ENCODE assay signal across 9 mouse cellular contexts in the genomic region with DNA sequence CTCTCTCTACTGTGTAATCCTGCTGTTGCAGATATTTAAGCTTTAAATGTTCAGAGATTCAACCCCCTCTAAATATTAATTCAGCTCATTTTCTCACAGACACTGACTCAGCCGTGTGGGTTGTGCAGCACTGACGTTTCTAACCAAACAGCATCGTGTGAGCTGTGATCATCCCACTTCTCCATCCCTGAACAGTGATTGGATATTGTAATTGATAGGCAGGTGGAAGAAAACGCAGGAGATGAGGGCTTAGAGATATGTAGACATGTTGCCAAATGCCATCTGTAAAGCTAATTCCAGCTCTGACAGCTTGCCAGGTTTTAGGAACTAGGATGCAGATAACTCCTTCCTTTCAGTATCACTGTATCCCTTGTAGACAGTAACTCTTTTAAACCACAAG. TPM values are rescaled to one million over a fixed set of nuclear protein-coding genes. Genes with fewer than 3 reads are reported as not detected.
A peak's percentile ranks its signal among the peaks of the same experiment; 100 is the strongest.
DNase-seq lines count a peak whose midpoint lies in the region; ATAC-seq and TF ChIP-seq lines count a peak whose summit lies in the region.
"Had no signal": no experiment of that assay in that cellular context is flagged by ENCODE, and none has a peak within 500 bp of the region (broad histone marks: within the 10 kb centered on the region; RNA-seq: fewer than 3 reads in every experiment).

No protein-coding gene starts in this region.

- no peaks in the 10 kb centered on the region for H3K9me3 ChIP-seq in embryonic facial prominence, embryonic 14.5 days (ENCODE audit: control insufficient read depth, low read length)
- no peaks in the 10 kb centered on the region for H3K9me3 ChIP-seq in embryonic facial prominence, embryonic 10.5 days

- intact Hi-C loops in heart, postnatal 10 days (cut with DNase I): no loop called here
- intact Hi-C loops in left cerebral cortex, postnatal 4 days (cut with DNase I): no loop called here

- peak; percentile 78; the same call in 1 of the 2 replicates for TF ChIP-seq POLR2A in cerebellum, adult 2 months (IDR thresholded peaks at IDR 0.05; ENCODE audit: borderline replicate concordance, insufficient read depth, low read length)

- WGBS in embryonic facial prominence, embryonic 14.5 days: 37% methylated on average over 4 of the region's 4 CpGs
- 56% methylated on average over 4 of the region's 4 CpGs for WGBS in embryonic facial prominence, embryonic 10.5 days
- 5% methylated on average over 4 of the region's 4 CpGs for WGBS in cerebellum, adult 2 months

- H3K36me3 ChIP-seq in embryonic facial prominence, embryonic 14.5 days (ENCODE audit: control insufficient read depth, insufficient read depth, low read length): no peaks in the 10 kb centered on the region
- no peaks in the 10 kb centered on the region for H3K36me3 ChIP-seq in embryonic facial prominence, embryonic 10.5 days (replicated peaks)

- ATAC-seq in embryonic facial prominence, embryonic 14.5 days (ENCODE audit: low read depth): peak; percentile 33; the same call in 1 of the 2 replicates
- no peak for ATAC-seq in monocyte, adult 5-6 weeks (replicated peaks; ENCODE audit: insufficient number of reproducible peaks, low FRiP score, low TSS enrichment, poor library complexity, severe bottlenecking)

- no peaks in the 10 kb centered on the region for H3K27me3 ChIP-seq in embryonic facial prominence, embryonic 14.5 days (replicated peaks; ENCODE audit: control insufficient read depth, insufficient read depth, low read length)
- H3K27me3 ChIP-seq in embryonic facial prominence, embryonic 10.5 days (replicated peaks; ENCODE audit: low read depth, poor library complexity, severe bottlenecking): no peaks in the 10 kb centered on the region
- H3K27me3 ChIP-seq in cerebellum, adult 2 months (ENCODE audit: control insufficient read depth, insufficient read depth, low read length): no peaks in the 10 kb centered on the region

- DNase-seq in embryonic facial prominence, embryonic 14.5 days (ENCODE audit: low spot score): peak; percentile 31
- DNase-seq in embryonic facial prominence, embryonic 10.5 days (ENCODE audit: low spot score): no peak
- DNase-seq in cerebellum, adult 2 months: peak; percentile 74 to 95
- DNase-seq in heart, postnatal 10 days: peak; percentile 35 to 49
- peak; percentile 41 for DNase-seq in left cerebral cortex, postnatal 4 days
- DNase-seq in adipocyte (ENCODE audit: low spot score): no peak
- no peak for DNase-seq in spleen, postnatal 36 days (ENCODE audit: low spot score in 2 of 2)

- no peak overlapping the region for H3K27ac ChIP-seq in embryonic facial prominence, embryonic 14.5 days (replicated peaks; ENCODE audit: low read depth, low read length)
- no peak overlapping the region for H3K27ac ChIP-seq in embryonic facial prominence, embryonic 10.5 days (replicated peaks)
- no peak overlapping the region; the same call in 1 of the 2 replicates for H3K27ac ChIP-seq in cerebellum, adult 2 months (ENCODE audit: insufficient read depth, low read length)

- H3K4me3 ChIP-seq in embryonic facial prominence, embryonic 14.5 days (ENCODE audit: low read depth, low read length): no peak overlapping the region
- no peak overlapping the region for H3K4me3 ChIP-seq in embryonic facial prominence, embryonic 10.5 days
- peak overlapping the region; percentile 42 for H3K4me3 ChIP-seq in cerebellum, adult 2 months (replicated peaks; ENCODE audit: insufficient read depth, low read depth, low read length)

- no peak overlapping the region for H3K4me2 ChIP-seq in embryonic facial prominence, embryonic 14.5 days (ENCODE audit: low read depth, low read length)

- H3K4me1 ChIP-seq in embryonic facial prominence, embryonic 14.5 days (ENCODE audit: control insufficient read depth, insufficient read depth, low read length): no peaks in the 10 kb centered on the region
- no peaks in the 10 kb centered on the region for H3K4me1 ChIP-seq in embryonic facial prominence, embryonic 10.5 days
- no peaks in the 10 kb centered on the region; the same call in 1 of the 2 replicates for H3K4me1 ChIP-seq in cerebellum, adult 2 months (ENCODE audit: control insufficient read depth, insufficient read depth, low read length)

- no peak for TF ChIP-seq CTCF in cerebellum, adult 2 months (IDR thresholded peaks at IDR 0.05; ENCODE audit: borderline replicate concordance, insufficient read depth, low read depth, low read length)

- no peak overlapping the region for H3K9ac ChIP-seq in embryonic facial prominence, embryonic 14.5 days (ENCODE audit: low read depth, low read length)

RNA-seq across cellular contexts. Expression of gene Btbd10, which starts 21.9 kb away (rescaled TPM):
- 29.1 and 30.8 TPM in 2 replicates for polyA plus RNA-seq in embryonic facial prominence, embryonic 14.5 days (2014; fragmentation: Nextera tagmentation; extraction: Ambion mirVana)
- polyA plus RNA-seq in embryonic facial prominence, embryonic 10.5 days (2016; fragmentation: Nextera tagmentation; extraction: Ambion mirVana): 22.9 and 26.1 TPM in 2 replicates
- polyA plus RNA-seq in cerebellum, adult 2 months (2012; rRNA removed): 52.9 and 55.3 TPM in 2 replicates
- total RNA-seq in heart, postnatal 10 days (2021): 10 to 100 TPM; 15.3 to 15.7 TPM
- 10 to 100 TPM; 71.1 to 75.8 TPM for total RNA-seq in left cerebral cortex, postnatal 4 days (2021)
- total RNA-seq in monocyte, adult 5-6 weeks (2017): 35.7 to 44.4 TPM (median 35.9 TPM) in 3 replicates

RNA-seq across cellular contexts. Expression of gene Pth, which starts 41.1 kb away (rescaled TPM):
- 21.1 and 35.0 TPM in 2 replicates for polyA plus RNA-seq in embryonic facial prominence, embryonic 14.5 days (2014; fragmentation: Nextera tagmentation; extraction: Ambion mirVana)
- polyA plus RNA-seq in embryonic facial prominence, embryonic 10.5 days (2016; fragmentation: Nextera tagmentation; extraction: Ambion mirVana): not detected in 2 replicates
- polyA plus RNA-seq in cerebellum, adult 2 months (2012; rRNA removed): not detected in 2 replicates
- not detected for total RNA-seq in heart, postnatal 10 days (2021)
- not detected for total RNA-seq in left cerebral cortex, postnatal 4 days (2021)
- not detected in 3 replicates for total RNA-seq in monocyte, adult 5-6 weeks (2017)
- total RNA-seq: hematopoietic stem cell, adult 5-6 weeks had no signal

Comparison
In these comparisons a context has a peak if more than half of its experiments do, and no peak if none do; other contexts are left out.
1. DNase-seq: peak in embryonic facial prominence, embryonic 14.5 days (single experiment), cerebellum, adult 2 months (2 of 2), heart, postnatal 10 days (2 of 2) and left cerebral cortex, postnatal 4 days (single experiment); none in embryonic facial prominence, embryonic 10.5 days (single experiment), adipocyte (single experiment) and spleen, postnatal 36 days (0 of 2).